Mouse (Mus musculus): Measurements from ENCODE around the gene Prdx1. TPM values are rescaled to one million over a fixed set of nuclear protein-coding genes. Genes with fewer than 3 reads are reported as not detected.
"Not testable (repeated sequence)": the region's sequence is repeated elsewhere in the genome, so short reads cannot be mapped to it uniquely, and the experiment has no call there.

Prdx1 gene
- total RNA-seq, 2 experiments from 2014 or later, result 174 to 189 TPM

DNA sequence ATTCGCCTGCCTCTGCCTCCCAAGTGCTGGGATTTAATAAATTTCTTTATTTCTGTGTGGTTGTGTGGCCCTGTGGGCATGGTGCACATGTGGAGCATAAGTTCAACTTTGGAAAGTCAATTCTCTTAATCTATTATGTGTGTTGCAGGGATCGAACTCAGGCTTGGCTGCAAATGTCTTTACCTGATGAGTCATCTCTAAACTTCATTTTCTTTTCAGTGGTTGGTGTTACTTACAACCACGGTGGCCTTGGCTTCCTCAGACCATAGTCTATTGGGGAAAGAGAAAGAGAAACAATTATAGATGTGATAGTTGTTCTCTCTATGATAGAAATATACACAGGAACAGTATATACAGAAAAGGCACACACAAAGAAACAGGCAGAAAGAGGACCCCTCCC lies 9.3 kb upstream of the Prdx1 start:
- DNase-seq (ENCODE audit: low spot score in 2 of 2), result no peak

DNA sequence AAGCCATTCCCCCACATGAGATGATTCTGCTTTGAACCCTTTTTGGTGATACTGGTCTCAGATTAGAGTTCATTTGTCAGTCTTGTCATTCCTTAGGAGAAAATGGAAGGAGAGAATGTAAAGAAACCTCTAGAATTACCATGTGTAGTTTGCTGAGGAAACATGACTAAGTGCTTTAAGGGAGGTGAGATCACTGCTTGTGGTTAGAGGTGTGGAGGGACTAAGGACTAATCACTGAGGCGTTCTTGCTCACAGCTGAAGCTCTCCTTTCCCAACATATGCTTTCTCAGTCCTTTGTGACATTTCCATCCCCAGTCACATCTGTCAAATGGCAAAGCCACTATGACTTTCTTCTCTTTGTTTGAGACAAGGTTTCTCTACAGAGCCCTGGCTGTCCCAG lies 7.5 kb upstream of the Prdx1 start:
- DNase-seq (ENCODE audit: low spot score in 2 of 2), result no peak

- DNase-seq (ENCODE audit: low spot score in 2 of 2), result no peak
Measured at GRCm38 (mm10) chr4:116679141-116679540, 6.2 kb upstream of the Prdx1 start.

- DNase-seq (ENCODE audit: low spot score in 2 of 2), result not testable (repeated sequence)
Measured at GRCm38 (mm10) chr4:116680521-116680920, 4.8 kb upstream of the Prdx1 start.

- DNase-seq (ENCODE audit: low spot score in 2 of 2), result no peak
Measured at GRCm38 (mm10) chr4:116683957-116684356, 1.4 kb upstream of the Prdx1 start.

- no peak for DNase-seq (ENCODE audit: low spot score in 2 of 2)
Measured at GRCm38 (mm10) chr4:116684665-116685064, 679 bp upstream of the Prdx1 start.

DNA sequence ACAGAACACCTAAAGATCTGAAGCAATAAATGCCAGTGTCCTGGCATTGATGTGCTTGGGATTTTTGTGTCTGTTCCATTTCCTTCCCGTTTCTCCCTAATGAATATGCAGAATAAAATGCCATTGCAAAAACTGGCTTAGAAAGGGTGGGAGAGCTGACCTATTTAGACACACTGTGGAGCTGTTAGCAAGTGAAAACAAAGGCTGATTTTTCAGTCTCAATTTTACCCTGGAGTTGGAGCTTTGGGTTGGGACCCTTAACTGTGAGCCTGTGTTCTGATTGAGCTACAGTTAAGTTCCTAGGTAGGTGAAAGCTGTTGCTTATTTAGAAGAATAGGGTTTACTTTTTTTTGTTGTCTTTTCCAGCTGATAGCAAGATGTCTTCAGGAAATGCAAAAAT lies 1.7 kb downstream of the Prdx1 start:
- no peak for DNase-seq (ENCODE audit: low spot score in 2 of 2)

DNA sequence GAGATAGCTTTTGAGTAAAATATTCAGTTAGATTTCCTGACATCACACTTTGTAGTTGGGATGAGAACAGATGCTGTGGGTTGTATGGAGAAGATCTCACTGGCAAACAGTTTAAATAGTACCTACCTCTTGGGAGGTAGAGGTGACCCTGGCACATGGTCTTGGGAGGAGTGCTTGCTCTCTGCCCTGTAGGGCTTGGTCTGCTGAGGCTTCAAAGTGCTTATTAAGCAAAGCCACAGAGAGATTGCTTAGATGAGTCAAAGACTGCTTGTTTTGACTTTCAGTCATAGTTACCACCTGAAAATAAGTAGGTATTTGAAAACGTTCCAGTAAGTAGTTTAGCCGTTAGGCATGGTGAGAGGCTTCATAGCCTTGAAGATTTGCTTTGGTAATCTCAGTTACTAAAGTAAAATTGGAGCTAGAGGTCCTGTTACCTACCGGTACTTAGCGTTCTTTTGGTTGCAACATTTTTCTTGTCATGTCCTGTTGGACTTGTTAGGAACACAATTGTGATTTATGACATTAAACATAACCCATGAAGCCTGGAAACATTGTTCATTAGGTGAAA lies 4.0 kb downstream of the Prdx1 start:
- no peak for DNase-seq (ENCODE audit: low spot score in 2 of 2)

DNA sequence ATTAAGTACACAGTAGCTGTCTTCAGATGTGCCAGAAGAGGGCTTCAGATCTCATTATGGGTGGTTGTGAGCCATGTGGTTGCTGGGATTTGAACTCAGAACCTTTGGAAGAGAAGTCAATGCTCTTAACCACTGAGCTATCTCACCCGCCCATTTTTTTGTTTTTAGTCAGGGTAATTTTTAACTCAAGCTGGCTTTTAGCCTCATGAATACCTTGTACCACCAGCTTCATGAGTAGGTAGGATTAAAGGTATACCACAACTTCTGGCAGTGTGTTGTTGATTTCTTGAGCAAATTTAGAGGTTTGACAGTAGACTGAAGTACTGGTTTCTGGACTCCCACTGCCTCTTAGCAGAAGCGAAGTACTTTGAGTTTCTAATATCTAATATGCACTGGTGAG lies 6.8 kb downstream of the Prdx1 start:
- DNase-seq (ENCODE audit: low spot score in 2 of 2), result no peak

GRCm38 (mm10) chr4:116693785-116694184 lies 8.4 kb downstream of the Prdx1 start:
- no peak for DNase-seq (ENCODE audit: low spot score in 2 of 2)

DNA sequence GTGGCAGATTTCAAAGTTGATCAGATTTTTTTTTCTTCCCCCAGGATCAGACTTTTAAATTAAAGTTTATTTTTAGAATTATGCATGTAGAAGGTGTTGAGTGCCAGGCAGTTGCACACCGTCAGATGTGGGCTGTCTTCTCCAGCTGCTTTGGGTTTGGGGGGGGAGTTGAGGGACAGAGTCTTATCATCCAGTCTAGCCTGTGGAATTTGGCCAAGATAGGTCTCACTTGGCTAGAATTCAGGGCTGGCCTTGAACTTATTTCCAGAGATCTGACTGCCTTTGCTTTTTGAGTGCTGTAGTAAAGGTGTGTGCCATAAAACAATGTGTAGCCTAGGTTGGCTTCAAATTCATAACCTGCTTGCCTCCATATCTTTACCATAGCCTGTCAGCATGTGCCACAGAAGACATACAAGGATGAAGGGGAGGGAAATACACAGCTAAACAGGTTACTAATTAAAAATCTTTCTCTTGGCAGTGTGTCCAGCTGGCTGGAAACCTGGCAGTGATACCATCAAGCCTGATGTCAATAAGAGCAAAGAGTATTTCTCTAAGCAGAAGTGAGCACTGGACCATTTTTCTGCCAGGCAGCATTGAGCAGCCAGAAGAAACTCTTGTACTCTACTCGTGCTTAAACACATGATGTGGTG lies 13.5 kb downstream of the Prdx1 start:
- no peak for DNase-seq (ENCODE audit: low spot score in 2 of 2)

DNA sequence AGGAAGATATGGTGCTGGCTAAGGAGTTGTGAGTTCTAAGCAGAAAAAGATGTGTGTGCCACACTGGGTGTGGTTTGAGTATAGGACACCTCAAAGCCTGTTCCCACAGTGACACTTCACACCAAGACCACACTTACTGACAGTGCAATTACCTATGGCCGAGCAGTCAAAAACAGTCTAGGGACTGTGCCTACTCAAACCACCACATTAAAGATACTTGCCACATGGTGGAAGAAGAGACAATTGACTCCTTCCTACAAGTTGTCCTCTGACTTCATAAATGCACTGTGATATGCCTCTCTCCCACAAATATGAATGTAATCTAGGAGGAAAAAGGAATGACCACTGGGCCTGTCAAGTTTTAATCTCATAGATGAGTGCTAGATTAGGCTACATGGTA lies 15.6 kb downstream of the Prdx1 start:
- DNase-seq (ENCODE audit: low spot score in 2 of 2), result no peak

DNA sequence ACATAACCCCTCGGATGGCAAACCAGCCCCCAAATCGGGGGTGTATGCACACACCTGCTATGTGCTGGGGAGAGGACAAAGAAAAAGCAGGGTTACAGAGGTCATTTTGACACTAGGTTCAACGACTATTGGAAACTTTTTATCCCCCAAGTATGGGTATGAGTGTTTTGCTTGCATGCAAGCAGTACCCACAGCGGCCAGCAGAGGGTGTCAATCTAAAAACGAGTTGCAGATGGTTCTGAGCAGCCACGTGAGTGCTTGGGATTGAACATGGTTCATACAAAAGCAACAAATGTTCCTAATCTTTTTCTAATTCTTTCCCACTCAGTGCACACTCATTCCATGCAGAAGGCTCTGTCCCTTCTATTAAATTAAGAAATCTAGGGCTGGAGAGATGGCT lies 18.5 kb downstream of the Prdx1 start:
- peak; percentile 74 to 80 for DNase-seq (ENCODE audit: low spot score in 2 of 2)

DNA sequence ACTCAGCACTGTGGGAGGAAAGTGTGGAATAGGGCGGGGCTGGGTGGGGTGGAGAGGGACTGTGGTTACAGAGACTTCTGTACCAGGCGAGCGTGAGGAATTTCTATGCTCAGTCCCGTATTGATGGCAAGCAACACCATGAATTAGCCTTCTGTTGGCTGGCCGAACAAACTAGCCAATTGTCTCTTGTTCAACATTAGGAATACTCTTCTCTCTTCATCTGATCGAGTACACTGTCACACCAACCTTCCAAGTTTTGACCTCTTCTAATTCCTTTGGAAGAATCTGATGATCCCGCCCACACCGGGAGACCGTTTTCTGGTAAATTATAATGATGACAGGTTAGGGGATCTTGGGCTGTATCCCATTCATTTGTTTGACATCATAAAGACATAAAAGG lies 22.3 kb downstream of the Prdx1 start:
- DNase-seq (ENCODE audit: low spot score in 2 of 2), result peak in 1 of 2 experiments; percentile 25

GRCm38 (mm10) chr4:116708201-116708764 lies 22.9 kb downstream of the Prdx1 start, which contains the start of the genes Mmachc and Ccdc163:
Gene Mmachc, minus strand, starts transcription at chr4:116708406.
Gene Ccdc163, plus strand, starts transcription at chr4:116708509.
- peak; percentile 83 to 87 for DNase-seq (ENCODE audit: low spot score in 2 of 2)

GRCm38 (mm10) chr4:116708791-116709390 lies 23.5 kb downstream of the Prdx1 start:
- DNase-seq (ENCODE audit: low spot score in 2 of 2), result no peak

DNA sequence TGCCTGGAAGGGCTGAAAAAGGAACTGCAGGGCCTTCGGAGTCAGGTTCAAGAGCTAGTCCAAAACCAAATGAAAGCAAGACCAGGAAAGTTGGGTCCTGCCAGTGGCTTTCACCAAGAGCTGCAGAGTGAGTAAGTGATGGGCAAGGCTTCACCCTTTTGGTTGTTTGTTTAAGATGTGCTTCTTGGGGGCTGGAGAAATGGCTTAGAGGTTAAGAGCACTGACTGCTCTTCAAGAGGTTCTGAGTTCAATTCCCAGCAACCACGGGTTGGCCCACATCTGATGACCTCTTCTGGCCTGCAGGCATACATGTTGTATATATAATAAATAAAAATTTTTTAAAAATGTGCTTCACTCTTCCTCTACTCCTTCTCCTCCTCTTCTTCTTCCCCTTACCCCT lies 24.8 kb downstream of the Prdx1 start:
- DNase-seq (ENCODE audit: low spot score in 2 of 2), result no peak

DNA sequence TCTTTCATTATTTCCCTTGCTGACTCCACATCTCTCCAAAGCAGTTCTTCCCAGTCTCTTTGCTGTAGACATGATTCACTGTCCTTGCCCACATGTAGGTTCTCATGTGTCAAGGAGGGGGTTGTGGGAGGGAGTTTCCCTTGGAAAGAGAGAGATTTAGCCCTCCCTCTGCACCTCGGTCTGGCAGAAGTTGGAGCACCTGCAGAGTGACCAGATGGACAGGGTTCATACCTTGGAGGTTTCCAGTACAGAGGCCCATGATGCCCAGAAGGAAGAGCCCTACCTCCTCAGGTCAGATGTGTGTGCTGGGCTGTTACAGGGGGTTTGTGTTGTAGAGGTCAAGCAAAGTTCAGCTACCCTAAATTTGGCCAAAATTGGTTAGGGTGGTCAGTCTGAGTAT lies 27.2 kb downstream of the Prdx1 start:
- DNase-seq (ENCODE audit: low spot score in 2 of 2), result no peak

GRCm38 (mm10) chr4:116719396-116719795 lies 34.1 kb downstream of the Prdx1 start:
- DNase-seq (ENCODE audit: low spot score in 2 of 2), result peak; percentile 70 to 72

- peak; percentile 85 to 89 for DNase-seq (ENCODE audit: low spot score in 2 of 2)
Measured at GRCm38 (mm10) chr4:116720343-116721097, 35.2 kb downstream of the Prdx1 start, which contains the start of gene Tesk2. Gene Tesk2, plus strand, starts transcription at chr4:116720948.

GRCm38 (mm10) chr4:116721098-116721628 lies 35.8 kb downstream of the Prdx1 start:
- DNase-seq (ENCODE audit: low spot score in 2 of 2), result no peak

Measured in layer of hippocampus, postnatal 10 days (tissue).